Mouse (Mus musculus) forebrain, embryonic 14.5 days (tissue): ENCODE measurements at regions not wholly inside any gene's neighbourhood (a gene's known extent, or its start where the extent isn't known, plus 50 kb on each side); places are given as distances from the start of the nearest gene placed in this dataset.
"Not testable (repeated sequence)": the region's sequence is repeated elsewhere in the genome, so short reads cannot be mapped to it uniquely, and the experiment has no call there.

Experiments
- ATAC-seq: fragments of 200-750 bp; cut with Nextera tagmentation; 2 replicates; pipeline ENCODE4 v1.8.0; 2017; ENCODE audit warnings: mild to moderate bottlenecking, moderate library complexity
- DNase-seq: peaks from one replicate; pipeline ENCODE4 v3.0.0-alpha.2; 2015; ENCODE audit warnings: low spot score
- H3K27ac ChIP-seq: fragments of 300-500 bp; sonication (generic); 2 replicates; pipeline ENCODE4 v1.5.1; 2014; ENCODE audit warnings: low read depth, mild to moderate bottlenecking, control low read depth, low read length, moderate library complexity
- H3K27me3 ChIP-seq: fragments of 300-500 bp; sonication (generic); replicated peaks from 2 replicates; pipeline ENCODE4 v1.6.1; 2014; ENCODE audit warnings: low read length, control low read depth, mixed read lengths; ENCODE audit not compliant: control insufficient read depth, insufficient read depth
- H3K36me3 ChIP-seq: fragments of 300-500 bp; sonication (generic); 2 replicates; pipeline ENCODE4 v1.6.1; 2014; ENCODE audit warnings: low read length, control low read depth; ENCODE audit not compliant: control insufficient read depth, insufficient read depth
- H3K4me1 ChIP-seq: fragments of 300-500 bp; sonication (generic); 2 replicates; pipeline ENCODE4 v1.6.1; 2014; ENCODE audit warnings: antibody characterized with exemption, low read length, control low read depth; ENCODE audit not compliant: control insufficient read depth, insufficient read depth
- H3K4me2 ChIP-seq: fragments of 300-500 bp; sonication (generic); 2 replicates; pipeline ENCODE4 v1.6.1; 2014; ENCODE audit warnings: mild to moderate bottlenecking, control low read depth, low read length
- H3K4me3 ChIP-seq: fragments of 300-500 bp; sonication (generic); 2 replicates; pipeline ENCODE4 v1.5.1; 2014; ENCODE audit warnings: low read depth, low read length, control low read depth
- H3K9ac ChIP-seq: fragments of 300-500 bp; sonication (generic); 2 replicates; pipeline ENCODE4 v1.6.1; 2014; ENCODE audit warnings: mild to moderate bottlenecking, low read length, control low read depth, moderate library complexity
- H3K9me3 ChIP-seq: fragments of 300-500 bp; sonication (generic); replicated peaks from 2 replicates; pipeline ENCODE4 v1.6.1; 2016; ENCODE audit warnings: low read length, control low read depth, mixed read lengths; ENCODE audit not compliant: control insufficient read depth
- WGBS: fragments of 180-500 bp; shearing (Covaris S2); extraction: QIAGEN DNeasy Blood & Tissue Kit; methylation state at CpG from one replicate; pipeline ENCODE4 v1.1.7; 2014; 5-methylcytosine and 5-hydroxymethylcytosine counted together

GRCm38 (mm10) chr3:128369521-128370127, 473.5 kb upstream of the Fam241a start:
- H3K4me3 ChIP-seq = no peak overlapping the region
- H3K4me1 ChIP-seq = peaks cover 5% of the 10 kb centered on the region; the same call in 1 of the 2 replicates
- H3K27me3 ChIP-seq = no peaks in the 10 kb centered on the region
- WGBS = 2% methylated on average over 5 of the region's 5 CpGs
- H3K27ac ChIP-seq = no peak overlapping the region
- no peaks in the 10 kb centered on the region for H3K36me3 ChIP-seq
- H3K9ac ChIP-seq = no peak overlapping the region
- no peak overlapping the region for H3K4me2 ChIP-seq
- no peaks in the 10 kb centered on the region for H3K9me3 ChIP-seq
- ATAC-seq = peak; percentile 34; the same call in 1 of the 2 replicates
- no peak for DNase-seq

- H3K27me3 ChIP-seq = no peaks in the 10 kb centered on the region
- H3K4me1 ChIP-seq = no peaks in the 10 kb centered on the region
- H3K36me3 ChIP-seq = no peaks in the 10 kb centered on the region
Observed at GRCm38 (mm10) chr3:128362310-128362709, 466.2 kb upstream of the Fam241a start.

GRCm38 (mm10) chr3:128349123-128349522, 453.0 kb upstream of the Fam241a start:
- not testable (repeated sequence) for H3K9ac ChIP-seq
- 7% methylated on average over 2 of the region's 2 CpGs for WGBS

More at GRCm38 (mm10) chr3:128362310-128362709, 466.2 kb upstream of the Fam241a start:
- no peak for DNase-seq
- no peaks in the 10 kb centered on the region for H3K9me3 ChIP-seq
- H3K27ac ChIP-seq = no peak overlapping the region
- no peak for ATAC-seq
- no peak overlapping the region for H3K9ac ChIP-seq
- no peak overlapping the region for H3K4me2 ChIP-seq
- WGBS = 95% methylated on average over 2 of the region's 2 CpGs
- H3K4me3 ChIP-seq = no peak overlapping the region

GRCm38 (mm10) chr3:128347782-128348574, 451.9 kb upstream of the Fam241a start:
- Histone ChIP-seq H3K4me3 (no peak overlapping the region), H3K36me3 (no peaks in the 10 kb centered on the region), H3K27me3 (no peaks in the 10 kb centered on the region), H3K4me2 (no peak overlapping the region), H3K27ac (no peak overlapping the region), H3K9me3 (no peaks in the 10 kb centered on the region), H3K4me1 (no peaks in the 10 kb centered on the region), H3K9ac (no peak overlapping the region)
- 57% methylated on average over 8 of the region's 8 CpGs for WGBS
- ATAC-seq (no peak), DNase-seq (peak; percentile 37)

More at GRCm38 (mm10) chr3:128349123-128349522, 453.0 kb upstream of the Fam241a start:
- H3K4me3 ChIP-seq, H3K36me3 ChIP-seq, H3K4me2 ChIP-seq, H3K4me1 ChIP-seq, H3K27ac ChIP-seq, H3K9me3 ChIP-seq, H3K27me3 ChIP-seq: not testable (repeated sequence)
- ATAC-seq (peak; percentile 82), DNase-seq (peak; percentile 87)

- Histone ChIP-seq H3K9me3 (no peaks in the 10 kb centered on the region), H3K4me1 (no peaks in the 10 kb centered on the region), H3K9ac (no peak overlapping the region), H3K27ac (no peak overlapping the region), H3K27me3 (no peaks in the 10 kb centered on the region), H3K4me2 (no peak overlapping the region), H3K36me3 (no peaks in the 10 kb centered on the region), H3K4me3 (no peak overlapping the region)
- DNase-seq = no peak
- ATAC-seq = peak; percentile 55; the same call in 1 of the 2 replicates
- WGBS = 82% methylated on average over 2 of the region's 2 CpGs
Observed at GRCm38 (mm10) chr3:128337508-128337907, 441.4 kb upstream of the Fam241a start.

GRCm38 (mm10) chr3:128337031-128337430, 440.9 kb upstream of the Fam241a start:
- Histone ChIP-seq H3K9ac (no peak overlapping the region), H3K4me3 (no peak overlapping the region), H3K9me3 (no peaks in the 10 kb centered on the region), H3K4me2 (no peak overlapping the region), H3K36me3 (no peaks in the 10 kb centered on the region), H3K4me1 (no peaks in the 10 kb centered on the region), H3K27ac (no peak overlapping the region), H3K27me3 (no peaks in the 10 kb centered on the region)
- DNase-seq (peak; percentile 94), ATAC-seq (peak; percentile 94)
- 25% methylated on average over 5 of the region's 5 CpGs for WGBS

GRCm38 (mm10) chr3:128327677-128328076, 431.6 kb upstream of the Fam241a start:
- ATAC-seq (no peak), DNase-seq (peak; percentile 5)
- 0 out of 2 replicates have a peak, but pooled peaks cover 2% of the 10 kb centered on the region for H3K4me1 ChIP-seq
- H3K36me3 ChIP-seq = no peaks in the 10 kb centered on the region
- H3K9ac ChIP-seq = no peak overlapping the region
- WGBS = 33% methylated on average over 5 of the region's 5 CpGs
- H3K4me2 ChIP-seq = no peak overlapping the region
- no peak overlapping the region for H3K27ac ChIP-seq
- no peaks in the 10 kb centered on the region for H3K27me3 ChIP-seq
- H3K9me3 ChIP-seq = no peaks in the 10 kb centered on the region
- no peak overlapping the region for H3K4me3 ChIP-seq

GRCm38 (mm10) chr3:128301312-128301711, 405.2 kb upstream of the Fam241a start:
- no peak overlapping the region for H3K4me3 ChIP-seq
- no peak for DNase-seq
- H3K9ac ChIP-seq = no peak overlapping the region
- H3K27me3 ChIP-seq = no peaks in the 10 kb centered on the region
- H3K36me3 ChIP-seq = no peaks in the 10 kb centered on the region
- 88% methylated on average over 4 of the region's 4 CpGs for WGBS
- H3K4me2 ChIP-seq = no peak overlapping the region
- no peaks in the 10 kb centered on the region for H3K9me3 ChIP-seq
- no peaks in the 10 kb centered on the region for H3K4me1 ChIP-seq
- no peak overlapping the region for H3K27ac ChIP-seq
- no peak for ATAC-seq

- no peaks in the 10 kb centered on the region for H3K4me1 ChIP-seq
- H3K9ac ChIP-seq = no peak overlapping the region
- no peaks in the 10 kb centered on the region for H3K27me3 ChIP-seq
- ATAC-seq (no peak), DNase-seq (no peak)
- H3K4me3 ChIP-seq = no peak overlapping the region
- no peak overlapping the region for H3K27ac ChIP-seq
- 0 out of 2 replicates have a peak, but pooled peaks cover 2% of the 10 kb centered on the region for H3K9me3 ChIP-seq
- 88% methylated on average over 9 of the region's 9 CpGs for WGBS
- no peak overlapping the region for H3K4me2 ChIP-seq
- H3K36me3 ChIP-seq = no peaks in the 10 kb centered on the region
Observed at GRCm38 (mm10) chr3:128298110-128298509, 402.0 kb upstream of the Fam241a start.
